Mouse (Mus musculus) erythroblast, adult 5-6 weeks (primary cell): ENCODE measurements around the gene Cyp4v3. TPM values are rescaled to one million over a fixed set of nuclear protein-coding genes. Genes with fewer than 3 reads are reported as not detected.
"Not testable (repeated sequence)": the region's sequence is repeated elsewhere in the genome, so short reads cannot be mapped to it uniquely, and the experiment has no call there.

ENCODE experiments used
- ATAC-seq: replicated peaks from 2 replicates; pipeline ENCODE4 v1.8.0; 2016; ENCODE audit warnings: moderate number of reproducible peaks, mild to moderate bottlenecking, moderate TSS enrichment, inconsistent platforms; ENCODE audit not compliant: poor library complexity, low FRiP score, severe bottlenecking
- total RNA-seq, 2 experiments: library from RNA; stranded (forward) in 1 of 2; stranded (reverse) in 1 of 2; fragments of 150-400 nt in 1 of 2; fragments of 200-764, 138-1000 nt in 1 of 2; gene quantifications; 2 replicates each; pipeline versions ENCODE4 v1.2.3 to v1.2.4; 2015 to 2017; ENCODE audit warnings: low replicate concordance in 2 of 2

Cyp4v3 gene
- total RNA-seq (2015; ENCODE audit: low replicate concordance): 2.3 and 3.3 TPM in 2 replicates
- total RNA-seq (2017; ENCODE audit: low replicate concordance): 2.0 TPM in 2 replicates

DNA sequence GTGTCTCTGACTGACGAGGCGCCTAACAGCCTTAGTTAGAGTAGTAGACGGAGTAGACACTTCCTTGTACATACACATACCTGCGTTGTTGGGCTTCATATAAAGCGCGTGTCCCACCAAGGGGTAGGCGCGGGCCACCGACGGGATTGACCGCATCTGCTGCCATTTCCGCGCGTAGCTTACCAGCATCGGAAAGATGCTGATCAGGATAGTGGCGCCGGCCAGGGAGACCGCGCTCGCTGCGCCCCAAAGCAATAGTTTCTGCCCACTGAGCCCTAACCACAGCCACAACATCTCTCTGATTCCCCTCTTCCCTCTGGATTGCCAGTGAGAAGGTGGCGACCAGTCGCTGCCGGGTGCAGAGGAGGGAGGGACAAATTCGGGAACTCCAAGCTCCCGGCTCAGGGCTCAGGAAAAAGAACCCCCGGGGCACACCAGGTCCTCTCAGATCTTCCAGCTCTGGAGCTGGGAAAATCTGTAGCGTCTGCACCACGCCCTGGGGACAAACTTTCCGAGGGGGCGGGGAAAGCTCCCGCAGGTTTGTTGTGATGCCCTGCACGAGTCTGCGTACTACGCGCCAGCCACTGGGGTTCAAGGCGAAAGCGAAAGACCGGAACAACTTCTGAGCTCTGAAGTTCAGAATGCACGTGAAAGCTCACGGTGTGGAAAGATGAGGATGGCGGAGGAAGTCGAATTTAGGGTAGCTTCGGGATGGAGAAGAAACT lies at the start of gene Cyp4v3:
Cyp4v3 (minus strand) TSS at position 532 of the 725 bp plus-strand sequence.
- ATAC-seq: no peak

GRCm38 (mm10) chr8:45381963-45382347 lies 48.9 kb upstream of the Cyp4v3 start, which contains the start of gene Fam149a:
TSS of gene Fam149a (minus strand) at chr8:45382291.
- no peak for ATAC-seq

DNA sequence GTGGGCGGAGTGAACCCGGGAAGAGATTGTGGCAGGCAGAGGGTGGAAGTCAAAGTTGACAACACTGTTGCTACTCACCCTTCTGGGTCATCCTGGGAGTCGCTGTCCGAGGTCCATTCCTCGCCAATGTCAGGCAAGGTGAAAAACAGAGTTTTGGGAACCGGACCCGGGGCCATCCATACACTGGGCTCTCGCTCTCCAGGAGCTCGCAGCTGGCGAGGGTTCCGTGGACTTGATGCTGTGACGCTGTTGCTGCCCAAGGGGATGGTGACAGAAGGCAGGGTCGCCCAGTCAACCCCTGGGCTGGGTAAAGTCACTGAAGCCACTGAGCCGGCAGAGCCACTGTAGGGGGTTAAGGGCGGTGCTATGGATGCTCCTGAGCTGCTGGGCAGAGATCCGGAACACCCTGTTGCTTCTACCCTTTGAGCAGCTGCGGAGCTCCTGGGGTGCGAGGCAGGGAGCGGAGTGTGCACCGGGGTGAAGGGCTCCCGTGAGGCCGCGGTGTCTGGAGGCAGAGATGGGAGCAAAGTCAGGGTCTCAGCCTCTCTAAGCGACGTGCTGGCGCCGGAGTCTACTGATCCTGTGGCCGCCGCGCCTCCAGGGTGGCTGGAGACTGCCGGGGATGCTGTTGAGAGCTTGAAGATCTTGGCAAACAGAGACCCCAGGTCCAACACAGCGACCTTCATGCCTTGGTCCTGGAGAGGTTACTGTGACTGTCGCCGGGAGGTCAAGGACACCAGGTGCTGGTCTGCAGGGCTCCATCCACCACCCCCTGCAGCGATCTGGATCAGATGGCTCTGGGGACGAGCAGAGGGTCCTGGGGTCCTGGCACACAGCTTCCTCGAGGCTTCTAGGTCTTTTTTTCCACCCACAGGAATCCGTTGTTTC lies 48.3 kb upstream of the Cyp4v3 start:
- no peak for ATAC-seq

DNA sequence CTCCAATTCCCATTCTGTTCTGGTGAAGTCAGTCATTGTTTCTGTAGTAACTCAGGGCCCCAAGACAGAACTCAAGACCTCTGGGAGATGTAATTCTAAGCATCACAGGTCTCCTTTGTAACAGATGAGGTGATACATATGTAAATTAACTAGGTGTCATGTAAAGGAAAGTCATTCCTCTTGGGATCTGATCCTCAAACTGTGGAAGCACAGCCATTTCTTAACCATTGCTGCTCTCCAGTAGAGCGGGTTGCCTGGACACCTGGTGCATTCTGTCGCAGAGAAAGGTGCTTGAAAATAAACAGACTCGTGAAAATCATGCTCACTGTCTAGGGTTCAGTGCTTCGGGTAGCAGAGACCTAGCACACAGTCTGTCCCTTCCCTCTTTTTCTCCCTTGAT lies 47.6 kb upstream of the Cyp4v3 start:
- no peak for ATAC-seq

GRCm38 (mm10) chr8:45374071-45374470 lies 41.1 kb upstream of the Cyp4v3 start:
- no peak for ATAC-seq

DNA sequence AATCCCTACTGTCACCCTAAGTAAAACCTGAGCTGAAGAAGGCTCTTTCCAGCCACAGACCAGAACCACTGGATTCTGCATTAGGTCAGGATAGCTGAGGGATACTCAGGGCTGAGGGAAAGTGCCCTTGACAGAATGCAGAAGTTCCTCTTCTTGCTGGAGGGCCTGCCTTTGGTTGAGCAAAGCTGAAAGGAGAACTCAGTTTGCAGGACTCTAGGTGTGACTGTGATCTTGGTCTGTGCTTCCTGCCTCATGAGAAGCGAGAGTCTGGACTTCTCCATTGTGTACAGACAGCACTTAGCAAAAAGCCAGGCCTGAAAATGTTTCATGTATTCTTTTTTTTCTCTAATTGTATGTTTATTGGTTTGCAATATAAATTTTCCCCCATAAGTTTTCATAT lies 34.1 kb upstream of the Cyp4v3 start:
- ATAC-seq: no peak

- no peak for ATAC-seq
These were observed 30.2 kb upstream of the Cyp4v3 start for GRCm38 (mm10) chr8:45363220-45363619.

DNA sequence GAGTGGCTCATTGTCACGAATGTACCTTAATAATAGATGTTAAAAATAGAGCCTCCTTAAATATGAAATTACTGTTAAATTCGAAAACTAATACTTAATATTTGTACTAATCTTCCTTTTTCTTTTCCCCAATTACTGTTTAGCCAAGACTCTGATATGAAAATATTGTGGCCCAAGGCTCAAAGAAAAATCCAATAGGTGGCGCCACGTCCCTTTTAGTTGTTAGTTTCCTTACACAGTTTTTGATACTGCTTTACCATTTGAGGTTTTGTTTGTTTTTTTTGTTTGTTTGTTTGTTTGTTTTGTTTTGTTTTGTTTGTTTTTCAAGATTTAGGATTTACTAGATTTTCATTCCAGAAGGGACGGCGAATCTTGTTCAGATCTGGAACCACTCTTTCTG lies 29.3 kb upstream of the Cyp4v3 start:
- no peak for ATAC-seq

- ATAC-seq: no peak
These were observed 26.1 kb upstream of the Cyp4v3 start for GRCm38 (mm10) chr8:45359091-45359605.

DNA sequence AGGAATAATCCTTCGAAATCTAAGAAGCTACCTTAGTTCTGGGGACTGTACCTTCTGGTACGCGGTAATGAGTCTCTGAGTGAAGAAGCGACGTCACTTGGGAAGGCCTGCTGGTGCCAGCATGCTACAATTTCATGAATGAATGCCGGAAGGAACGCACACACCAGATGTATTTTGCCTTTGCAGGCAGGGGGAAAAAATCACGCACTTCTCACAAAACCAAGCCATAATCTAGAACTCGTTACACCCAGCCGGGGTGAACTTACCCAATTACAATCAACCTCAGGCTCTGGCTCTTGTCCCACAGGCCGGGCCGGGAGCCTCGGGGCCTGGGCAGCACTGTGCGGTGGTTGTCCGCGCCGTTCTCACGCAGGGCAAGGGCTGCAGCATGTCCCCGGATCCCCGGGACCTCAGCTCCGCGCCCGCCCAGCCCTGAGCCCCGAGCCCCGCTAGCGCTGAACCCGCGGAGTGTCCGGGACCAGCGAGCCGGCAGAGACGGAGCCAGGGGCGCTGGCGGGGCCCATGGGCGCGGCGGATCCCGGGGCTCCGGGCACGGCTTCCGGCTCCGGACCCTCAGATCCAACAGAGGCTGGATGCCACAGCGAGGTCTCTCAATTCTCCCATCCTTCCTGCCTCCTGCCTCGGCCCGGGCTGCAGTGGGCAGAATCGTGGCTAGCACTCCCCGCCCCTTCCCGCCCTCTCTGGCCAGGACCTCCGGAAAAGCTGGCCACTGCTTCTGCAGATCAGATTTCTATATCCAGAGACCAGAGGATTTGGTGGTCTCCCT lies 25.3 kb upstream of the Cyp4v3 start:
- no peak for ATAC-seq

DNA sequence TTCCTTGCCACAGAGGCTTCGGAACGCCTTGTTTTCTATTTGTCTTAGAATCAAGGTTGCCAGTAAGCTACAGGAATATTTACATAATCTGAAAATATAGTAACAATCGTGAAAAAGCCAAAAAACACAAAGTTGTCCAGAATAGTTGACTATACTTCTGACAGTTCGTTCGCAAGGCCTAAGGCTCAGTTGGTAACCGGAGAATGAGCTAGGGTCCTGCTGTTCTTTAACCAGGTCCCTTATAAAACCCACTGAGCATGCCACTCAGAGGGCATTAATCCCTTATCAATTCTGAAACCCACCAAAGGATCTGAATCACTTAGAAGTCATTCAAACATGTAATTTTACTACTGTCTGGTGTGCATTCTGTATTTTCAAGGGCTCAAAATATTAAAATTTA lies 22.8 kb upstream of the Cyp4v3 start:
- no peak for ATAC-seq

DNA sequence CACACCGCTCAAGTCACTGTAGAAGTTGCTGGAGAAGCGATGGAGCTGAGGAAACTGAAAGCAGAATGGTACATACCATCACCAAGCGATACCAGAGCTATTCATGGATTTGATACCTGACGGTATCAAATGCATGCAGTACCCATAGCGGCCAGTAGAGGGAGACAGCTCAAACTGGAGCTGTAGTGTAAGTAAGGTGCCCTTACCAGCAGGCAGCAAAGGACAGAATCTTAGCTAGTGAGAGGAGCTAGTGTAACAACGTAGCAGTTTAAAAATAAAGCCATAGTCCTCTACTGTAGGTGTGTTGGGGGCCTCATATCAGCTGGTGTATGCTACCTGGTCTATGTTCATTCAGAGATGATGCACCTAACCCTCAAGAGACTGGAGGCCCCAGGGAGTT lies 12.0 kb upstream of the Cyp4v3 start:
- no peak; the same call in 1 of the 2 replicates for ATAC-seq

DNA sequence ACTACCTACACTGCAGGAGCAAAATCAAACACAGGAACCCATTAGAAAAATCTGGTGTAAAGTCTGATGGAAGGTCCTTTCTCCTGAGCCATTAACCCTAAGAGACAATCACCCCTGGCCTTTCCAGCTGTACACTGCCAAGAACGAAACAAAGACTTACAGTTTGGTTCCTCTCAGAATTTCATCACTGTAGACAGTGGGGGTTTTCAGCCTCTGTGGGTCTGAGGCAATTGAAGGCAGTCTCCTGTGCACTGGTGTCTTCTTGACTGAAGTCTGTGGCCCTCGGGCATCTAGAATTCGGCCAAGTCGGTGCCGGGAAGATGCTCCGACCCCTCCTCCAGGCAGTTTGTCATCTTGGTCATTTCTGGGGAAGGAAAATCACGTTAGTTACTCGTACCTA lies 11.3 kb upstream of the Cyp4v3 start:
- no peak for ATAC-seq

GRCm38 (mm10) chr8:45341630-45342628 lies 8.9 kb upstream of the Cyp4v3 start:
- ATAC-seq: no peak

- ATAC-seq: no peak
These were observed 477 bp upstream of the Cyp4v3 start for GRCm38 (mm10) chr8:45333493-45333892.

DNA sequence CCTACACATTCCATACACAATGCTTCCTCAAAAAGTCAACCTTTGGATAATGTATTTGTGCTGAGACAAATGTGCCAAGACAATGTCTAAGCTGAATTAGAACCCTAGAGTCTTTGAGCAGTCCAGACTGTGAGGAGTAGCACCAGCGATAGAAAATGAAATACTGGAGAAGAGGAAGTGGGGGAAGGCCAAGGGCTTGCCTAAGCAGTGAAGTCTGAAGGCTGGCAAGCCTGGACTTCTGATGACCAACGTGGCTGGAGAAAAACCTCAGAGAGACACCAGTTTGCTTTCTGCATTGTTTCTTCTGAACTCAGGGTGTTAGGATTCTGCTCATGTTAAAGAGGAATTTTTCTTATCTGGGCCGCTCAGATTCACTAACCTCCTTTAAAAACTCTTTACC lies 2.2 kb downstream of the Cyp4v3 start:
- no peak for ATAC-seq

DNA sequence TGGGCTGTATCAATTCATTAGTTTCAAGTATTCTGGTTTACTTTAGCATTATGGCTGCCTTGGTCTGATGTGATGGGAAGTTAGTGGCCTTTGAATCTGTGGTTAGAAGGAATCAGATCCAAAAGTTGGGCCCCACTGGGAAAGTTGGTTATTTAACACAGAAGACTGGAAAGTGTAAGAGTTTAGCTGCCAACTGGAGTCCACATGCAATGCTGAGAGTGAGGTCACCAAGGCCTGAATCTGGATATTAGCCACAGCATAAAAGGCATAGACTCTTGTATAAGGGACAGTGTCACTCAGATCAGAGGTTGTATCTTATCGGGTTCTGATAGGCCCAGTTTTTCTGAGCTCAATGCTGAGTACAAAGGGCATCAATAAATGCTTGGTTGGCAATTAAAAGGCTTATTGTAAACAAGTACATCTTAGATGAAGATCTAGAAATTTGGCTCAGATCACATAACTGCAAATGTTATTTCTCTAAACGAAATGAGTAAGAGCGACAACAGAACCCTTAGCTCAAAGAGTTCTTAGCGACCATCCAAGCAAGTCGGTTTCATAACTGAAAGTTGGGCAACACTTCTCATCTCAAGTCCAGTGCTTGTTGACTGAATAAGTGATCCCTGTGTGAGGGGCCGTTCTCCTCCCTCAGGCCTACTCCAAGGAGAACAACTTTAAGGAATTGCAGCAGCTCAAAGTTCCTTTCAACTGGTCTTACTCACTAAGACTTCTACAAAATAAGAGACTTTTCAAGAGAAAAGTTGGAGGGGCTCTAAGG lies 3.6 kb downstream of the Cyp4v3 start:
- no peak for ATAC-seq

DNA sequence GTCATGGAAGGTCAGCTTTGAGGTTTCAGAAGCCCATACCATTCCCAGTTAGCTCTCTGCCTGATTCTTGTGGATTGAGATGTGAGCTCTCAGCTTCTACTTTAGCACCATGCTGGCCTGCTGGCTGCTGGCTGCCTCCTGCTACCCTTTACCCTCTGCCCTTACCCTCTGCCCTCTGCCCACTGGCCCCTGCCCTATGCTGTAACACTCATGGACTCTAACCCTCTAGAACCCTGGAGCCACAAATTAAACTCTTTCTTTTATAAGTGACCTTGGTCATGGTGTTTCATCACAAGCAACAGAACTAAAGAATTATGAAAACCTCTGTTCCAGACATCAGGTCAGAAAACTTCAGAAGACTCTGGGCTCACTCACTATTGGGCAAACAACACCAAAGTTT lies 5.9 kb downstream of the Cyp4v3 start:
- not testable (repeated sequence) for ATAC-seq
